Mouse (Mus musculus): ENCODE results near the gene Gm20822. TPM values are rescaled to one million over a fixed set of nuclear protein-coding genes. Genes with fewer than 3 reads are reported as not detected.

Gm20822 gene
- not detected for polyA plus RNA-seq (2014; fragmentation: Illumina TruSeq; extraction: RNeasy Lipid Tissue Mini Kit (QIAGEN cat#74804); ENCODE audit: low read depth, low replicate concordance)

DNA sequence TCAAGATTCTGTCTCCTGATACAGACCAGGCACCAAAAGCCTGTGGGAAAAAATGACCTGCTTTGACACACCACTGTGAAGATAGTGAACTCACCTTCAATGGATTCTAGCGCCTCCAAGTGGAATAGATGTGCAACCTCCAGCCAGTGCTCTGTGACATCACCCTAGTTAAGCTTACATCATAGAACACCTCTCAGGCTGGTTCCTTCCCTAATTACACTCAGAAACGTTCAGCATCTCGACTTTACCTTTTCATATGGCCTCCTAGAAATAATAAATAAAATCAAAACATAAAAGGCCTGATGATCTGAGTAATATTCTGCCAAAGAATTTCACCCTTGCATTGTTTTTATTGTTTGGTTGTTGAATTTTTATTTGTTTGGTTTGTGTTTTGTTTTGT lies at the start of gene Gm20822:
TSS of gene Gm20822 (minus strand) at position 101 of the 400 bp plus-strand sequence.

Measured in kidney, adult 10 weeks (tissue).